Mouse (Mus musculus) forebrain, embryonic 13.5 days (tissue): Measurements from ENCODE around the gene Wdr41. TPM values are rescaled to one million over a fixed set of nuclear protein-coding genes. Genes with fewer than 3 reads are reported as not detected.
A peak's percentile ranks its signal among the peaks of the same experiment; 100 is the strongest.

Source experiments
- ATAC-seq: fragments of 200-750 bp; cut with Nextera tagmentation; 2 replicates; pipeline ENCODE4 v1.8.0; 2017
- H3K27ac ChIP-seq: fragments of 300-500 bp; sonication (generic); 2 replicates; pipeline ENCODE4 v1.5.1; 2015; ENCODE audit warnings: inconsistent platforms, mild to moderate bottlenecking, moderate library complexity
- H3K27me3 ChIP-seq: fragments of 300-500 bp; sonication (generic); 2 replicates; pipeline ENCODE4 v1.6.1; 2015; ENCODE audit warnings: mild to moderate bottlenecking, inconsistent platforms
- H3K36me3 ChIP-seq: fragments of 300-500 bp; sonication (generic); 2 replicates; pipeline ENCODE4 v1.6.1; 2015; ENCODE audit warnings: mild to moderate bottlenecking, inconsistent platforms; ENCODE audit not compliant: poor library complexity, severe bottlenecking
- H3K4me1 ChIP-seq: fragments of 300-500 bp; sonication (generic); 2 replicates; pipeline ENCODE4 v1.6.1; 2015; ENCODE audit warnings: inconsistent platforms
- H3K4me2 ChIP-seq: fragments of 300-500 bp; sonication (generic); 2 replicates; pipeline ENCODE4 v1.6.1; 2015; ENCODE audit warnings: inconsistent platforms, mild to moderate bottlenecking, moderate library complexity
- H3K4me3 ChIP-seq: fragments of 300-500 bp; sonication (generic); 2 replicates; pipeline ENCODE4 v1.5.1; 2015; ENCODE audit warnings: mild to moderate bottlenecking, inconsistent platforms
- H3K9ac ChIP-seq: fragments of 300-500 bp; sonication (generic); 2 replicates; pipeline ENCODE4 v1.6.1; 2015; ENCODE audit warnings: mild to moderate bottlenecking, inconsistent platforms
- H3K9me3 ChIP-seq: fragments of 300-500 bp; sonication (generic); replicated peaks from 2 replicates; pipeline ENCODE4 v1.6.1; 2016; ENCODE audit warnings: inconsistent platforms
- WGBS: fragments of 180-500 bp; shearing (Covaris S2); methylation state at CpG from one replicate; pipeline ENCODE4 v1.1.7; 2015; 5-methylcytosine and 5-hydroxymethylcytosine counted together
- polyA plus RNA-seq: library from polyadenylated mRNA; unstranded; fragments of >200 nt; fragmentation: Nextera tagmentation; extraction: Ambion mirVana; gene quantifications from 2 replicates; pipeline ENCODE4 v1.2.1, GENCODE M21; 2015

Gene Wdr41
- 19.3 and 22.0 TPM in 2 replicates for polyA plus RNA-seq

GRCm38 (mm10) chr13:94976219-94977186 is at the start of gene Wdr41:
Wdr41 (plus strand) TSS chr13:94976344.
- no peaks in the 10 kb centered on the region for H3K27me3 ChIP-seq
- ATAC-seq, result peak; percentile 99
- 0 out of 2 replicates have a peak, but pooled peaks cover 3% of the 10 kb centered on the region for H3K36me3 ChIP-seq
- no peaks in the 10 kb centered on the region for H3K9me3 ChIP-seq
- 3% methylated on average over 51 of the region's 68 CpGs for WGBS
- peaks cover 11% of the 10 kb centered on the region for H3K4me1 ChIP-seq
- peak within 1 kb of the TSS; percentile 97 for H3K27ac ChIP-seq
- H3K9ac ChIP-seq, result peak within 1 kb of the TSS; percentile 93
- peak within 1 kb of the TSS; percentile 53 for H3K4me2 ChIP-seq
- H3K4me3 ChIP-seq, result peak within 1 kb of the TSS; percentile 67

GRCm38 (mm10) chr13:94928086-94928485 is 48.1 kb upstream of the Wdr41 start:
- Histone ChIP-seq H3K36me3 (no peaks in the 10 kb centered on the region), H3K4me3 (no peak overlapping the region), H3K9me3 (no peaks in the 10 kb centered on the region), H3K4me1 (no peaks in the 10 kb centered on the region), H3K4me2 (no peak overlapping the region), H3K27me3 (peaks cover 17% of the 10 kb centered on the region; the same call in 1 of the 2 replicates), H3K27ac (no peak overlapping the region), H3K9ac (no peak overlapping the region)
- no peak for ATAC-seq
- WGBS, result 70% methylated on average over 3 of the region's 3 CpGs

- Histone ChIP-seq H3K27ac (no peak overlapping the region), H3K9me3 (no peaks in the 10 kb centered on the region), H3K27me3 (peaks cover 15% of the 10 kb centered on the region), H3K4me3 (no peak overlapping the region), H3K4me2 (no peak overlapping the region), H3K4me1 (no peaks in the 10 kb centered on the region), H3K36me3 (no peaks in the 10 kb centered on the region), H3K9ac (no peak overlapping the region)
- ATAC-seq, result no peak
- 43% methylated on average over 5 of the region's 5 CpGs for WGBS
Measured at GRCm38 (mm10) chr13:94938418-94938817, 37.7 kb upstream of the Wdr41 start.

- WGBS, result 75% methylated on average over 5 of the region's 5 CpGs
- no peak for ATAC-seq
- Histone ChIP-seq H3K4me3 (no peak overlapping the region), H3K4me1 (no peaks in the 10 kb centered on the region), H3K27ac (no peak overlapping the region), H3K36me3 (no peaks in the 10 kb centered on the region), H3K9ac (no peak overlapping the region), H3K27me3 (peaks cover 20% of the 10 kb centered on the region), H3K4me2 (no peak overlapping the region), H3K9me3 (no peaks in the 10 kb centered on the region)
Measured at GRCm38 (mm10) chr13:94940104-94940503, 36.0 kb upstream of the Wdr41 start.

GRCm38 (mm10) chr13:94941230-94941629 is 34.9 kb upstream of the Wdr41 start:
- Histone ChIP-seq H3K4me1 (no peaks in the 10 kb centered on the region), H3K9me3 (no peaks in the 10 kb centered on the region), H3K4me3 (no peak overlapping the region), H3K36me3 (no peaks in the 10 kb centered on the region), H3K4me2 (no peak overlapping the region), H3K27me3 (peaks cover 20% of the 10 kb centered on the region), H3K9ac (no peak overlapping the region), H3K27ac (no peak overlapping the region)
- WGBS, result 15% methylated on average over 4 of the region's 4 CpGs
- peak; percentile 55; the same call in 1 of the 2 replicates for ATAC-seq

- no peak overlapping the region for H3K9ac ChIP-seq
- H3K27ac ChIP-seq, result no peak overlapping the region
- WGBS, result 84% methylated on average over 6 of the region's 6 CpGs
- no peak overlapping the region for H3K4me2 ChIP-seq
- no peaks in the 10 kb centered on the region for H3K4me1 ChIP-seq
- no peak overlapping the region for H3K4me3 ChIP-seq
- peaks cover 4% of the 10 kb centered on the region; the same call in 1 of the 2 replicates for H3K27me3 ChIP-seq
- no peaks in the 10 kb centered on the region for H3K36me3 ChIP-seq
- no peaks in the 10 kb centered on the region for H3K9me3 ChIP-seq
- no peak for ATAC-seq
Measured at GRCm38 (mm10) chr13:94955941-94956340, 20.2 kb upstream of the Wdr41 start.

- Histone ChIP-seq H3K9me3 (no peaks in the 10 kb centered on the region), H3K27ac (no peak overlapping the region), H3K4me1 (no peaks in the 10 kb centered on the region), H3K4me2 (no peak overlapping the region), H3K27me3 (peaks cover 4% of the 10 kb centered on the region; the same call in 1 of the 2 replicates), H3K4me3 (no peak overlapping the region), H3K9ac (no peak overlapping the region), H3K36me3 (no peaks in the 10 kb centered on the region)
- no peak for ATAC-seq
- 73% methylated on average over 1 of the region's 1 CpGs for WGBS
Measured at GRCm38 (mm10) chr13:94957965-94958364, 18.2 kb upstream of the Wdr41 start.

GRCm38 (mm10) chr13:94969992-94970553 is 6.1 kb upstream of the Wdr41 start:
- H3K4me2 ChIP-seq, result no peak overlapping the region
- H3K9me3 ChIP-seq, result no peaks in the 10 kb centered on the region
- H3K36me3 ChIP-seq, result no peaks in the 10 kb centered on the region
- H3K4me3 ChIP-seq, result no peak overlapping the region
- H3K27me3 ChIP-seq, result no peaks in the 10 kb centered on the region
- 68% methylated on average over 9 of the region's 9 CpGs for WGBS
- no peak overlapping the region for H3K9ac ChIP-seq
- no peaks in the 10 kb centered on the region for H3K4me1 ChIP-seq
- ATAC-seq, result no peak
- H3K27ac ChIP-seq, result no peak overlapping the region

- Histone ChIP-seq H3K9ac (peak overlapping the region; percentile 93; the same call in 1 of the 2 replicates), H3K27me3 (no peaks in the 10 kb centered on the region), H3K4me2 (peak overlapping the region; percentile 53), H3K9me3 (no peaks in the 10 kb centered on the region), H3K4me1 (peaks cover 11% of the 10 kb centered on the region), H3K27ac (no peak overlapping the region), H3K36me3 (no peaks in the 10 kb centered on the region), H3K4me3 (peak overlapping the region; percentile 67)
- 19% methylated on average over 9 of the region's 9 CpGs for WGBS
- no peak for ATAC-seq
Measured at GRCm38 (mm10) chr13:94975828-94976218, 321 bp upstream of the Wdr41 start.

- no peak overlapping the region for H3K27ac ChIP-seq
- H3K27me3 ChIP-seq, result no peaks in the 10 kb centered on the region
- no peak overlapping the region for H3K9ac ChIP-seq
- peaks cover 11% of the 10 kb centered on the region for H3K4me1 ChIP-seq
- 35% methylated on average over 7 of the region's 7 CpGs for WGBS
- peaks cover 9% of the 10 kb centered on the region; the same call in 1 of the 2 replicates for H3K36me3 ChIP-seq
- no peak overlapping the region for H3K4me2 ChIP-seq
- H3K4me3 ChIP-seq, result no peak overlapping the region
- no peaks in the 10 kb centered on the region for H3K9me3 ChIP-seq
- ATAC-seq, result no peak
Measured at GRCm38 (mm10) chr13:94979081-94979480, 2.9 kb downstream of the Wdr41 start.

- H3K36me3 ChIP-seq, result no peaks in the 10 kb centered on the region
- H3K9ac ChIP-seq, result no peak overlapping the region
- no peaks in the 10 kb centered on the region for H3K27me3 ChIP-seq
- 73% methylated on average over 5 of the region's 5 CpGs for WGBS
- H3K9me3 ChIP-seq, result no peaks in the 10 kb centered on the region
- H3K4me2 ChIP-seq, result no peak overlapping the region
- H3K4me3 ChIP-seq, result no peak overlapping the region
- H3K4me1 ChIP-seq, result no peaks in the 10 kb centered on the region
- H3K27ac ChIP-seq, result no peak overlapping the region
- no peak for ATAC-seq
Measured at GRCm38 (mm10) chr13:94990516-94990915, 14.4 kb downstream of the Wdr41 start.

- ATAC-seq, result no peak
Measured at GRCm38 (mm10) chr13:95007281-95007680, 31.1 kb downstream of the Wdr41 start.

More at GRCm38 (mm10) chr13:95007281-95007680, 31.1 kb downstream of the Wdr41 start:
- Histone ChIP-seq H3K36me3 (peaks cover 6% of the 10 kb centered on the region; the same call in 1 of the 2 replicates), H3K4me3 (no peak overlapping the region), H3K4me2 (no peak overlapping the region), H3K9me3 (no peaks in the 10 kb centered on the region), H3K4me1 (no peaks in the 10 kb centered on the region), H3K27me3 (no peaks in the 10 kb centered on the region), H3K27ac (no peak overlapping the region), H3K9ac (no peak overlapping the region)
- 78% methylated on average over 8 of the region's 8 CpGs for WGBS
